Mouse (Mus musculus): Measurements from ENCODE around the gene Plk3. TPM values are rescaled to one million over a fixed set of nuclear protein-coding genes. Genes with fewer than 3 reads are reported as not detected.

The Plk3 gene
- polyA plus RNA-seq, 1 experiment from 2014 or later = 2.0 TPM

- no peak overlapping the region for H3K27ac ChIP-seq
- no peaks in the 10 kb centered on the region for H3K79me2 ChIP-seq (ENCODE audit: inconsistent target)
- no peak overlapping the region for H3K4me3 ChIP-seq (ENCODE audit: inconsistent target)
- H3K36me3 ChIP-seq (ENCODE audit: inconsistent target) = no peaks in the 10 kb centered on the region
- 91% methylated on average over 2 of the region's 2 CpGs for WGBS (ENCODE audit: missing documents)
These were observed 35.1 kb downstream of the Plk3 start for GRCm38 (mm10) chr4:117098764-117099036.

GRCm38 (mm10) chr4:117097969-117098763 is 35.6 kb downstream of the Plk3 start:
- H3K4me3 ChIP-seq (ENCODE audit: inconsistent target) = no peak overlapping the region
- no peaks in the 10 kb centered on the region for H3K79me2 ChIP-seq (ENCODE audit: inconsistent target)
- no peak overlapping the region for H3K27ac ChIP-seq
- 75% methylated on average over 8 of the region's 8 CpGs for WGBS (ENCODE audit: missing documents)
- H3K36me3 ChIP-seq (ENCODE audit: inconsistent target) = no peaks in the 10 kb centered on the region

- Histone ChIP-seq H3K36me3 (ENCODE audit: inconsistent target) (no peaks in the 10 kb centered on the region), H3K4me3 (ENCODE audit: inconsistent target) (no peak overlapping the region), H3K79me2 (ENCODE audit: inconsistent target) (no peaks in the 10 kb centered on the region), H3K27ac (no peak overlapping the region)
- WGBS (ENCODE audit: missing documents) = 38% methylated on average over 5 of the region's 5 CpGs
These were observed 37.1 kb downstream of the Plk3 start for GRCm38 (mm10) chr4:117096666-117097065.

GRCm38 (mm10) chr4:117095551-117096452 is 38.0 kb downstream of the Plk3 start, which contains the start of gene Ptch2:
TSS of gene Ptch2 (plus strand) at chr4:117096075.
- 8% methylated on average over 46 of the region's 50 CpGs for WGBS (ENCODE audit: missing documents)
- H3K36me3 ChIP-seq (ENCODE audit: inconsistent target) = no peaks in the 10 kb centered on the region
- no peaks in the 10 kb centered on the region for H3K79me2 ChIP-seq (ENCODE audit: inconsistent target)
- no peak within 1 kb of the TSS for H3K27ac ChIP-seq
- H3K4me3 ChIP-seq (ENCODE audit: inconsistent target) = no peak within 1 kb of the TSS

- Histone ChIP-seq H3K4me3 (ENCODE audit: inconsistent target) (no peak overlapping the region), H3K79me2 (ENCODE audit: inconsistent target) (no peaks in the 10 kb centered on the region), H3K36me3 (ENCODE audit: inconsistent target) (no peaks in the 10 kb centered on the region), H3K27ac (no peak overlapping the region)
- WGBS (ENCODE audit: missing documents) = 93% methylated on average over 3 of the region's 3 CpGs
These were observed 39.0 kb downstream of the Plk3 start for GRCm38 (mm10) chr4:117094626-117095361.

- Histone ChIP-seq H3K79me2 (ENCODE audit: inconsistent target) (no peaks in the 10 kb centered on the region), H3K27ac (no peak overlapping the region), H3K36me3 (ENCODE audit: inconsistent target) (0 out of 2 replicates have a peak, but pooled peaks cover 5% of the 10 kb centered on the region), H3K4me3 (ENCODE audit: inconsistent target) (no peak overlapping the region)
- WGBS (ENCODE audit: missing documents) = 90% methylated on average over 7 of the region's 7 CpGs
These were observed 43.2 kb downstream of the Plk3 start for GRCm38 (mm10) chr4:117090586-117090985.

GRCm38 (mm10) chr4:117087948-117088640 is 45.7 kb downstream of the Plk3 start:
- Histone ChIP-seq H3K4me3 (ENCODE audit: inconsistent target) (no peak overlapping the region), H3K27ac (no peak overlapping the region), H3K36me3 (ENCODE audit: inconsistent target) (0 out of 2 replicates have a peak, but pooled peaks cover 5% of the 10 kb centered on the region), H3K79me2 (ENCODE audit: inconsistent target) (no peaks in the 10 kb centered on the region)
- 95% methylated on average over 7 of the region's 7 CpGs for WGBS (ENCODE audit: missing documents)

Other genes starting within 250 kb of the Plk3 start
- 15.8 to 37.4 TPM (median 21.5 TPM) in 3 replicates for gene Urod, start 139.6 kb downstream of the Plk3 start, polyA plus RNA-seq (2018)
- 17.8 to 24.0 TPM (median 23.6 TPM) in 3 replicates for gene Hectd3, start 138.6 kb downstream of the Plk3 start, polyA plus RNA-seq (2018)
- 7.4 to 19.3 TPM (median 11.1 TPM) in 3 replicates for gene Eif2b3, start 114.6 kb downstream of the Plk3 start, polyA plus RNA-seq (2018)
- not detected in 3 replicates for gene Ptch2, start 37.9 kb downstream of the Plk3 start, polyA plus RNA-seq (2018)
- 1.5 to 11.4 TPM (median 1.9 TPM) in 3 replicates for gene Btbd19, start 8.2 kb downstream of the Plk3 start, polyA plus RNA-seq (2018)
- 0.68 to 2.6 TPM (median 0.93 TPM) in 3 replicates for gene Tctex1d4, start 7.2 kb downstream of the Plk3 start, polyA plus RNA-seq (2018)
- gene Rps8, start 22.3 kb upstream of the Plk3 start, polyA plus RNA-seq (2018) = 353 to 1,289 TPM (median 973 TPM) in 3 replicates
- 0.26 to 3.5 TPM (median 2.9 TPM) in 3 replicates for gene Kif2c, start 48.7 kb upstream of the Plk3 start, polyA plus RNA-seq (2018)
- 0.20 TPM in 1 of 3 replicates, not detected in the others for gene Tmem53, start 118.0 kb upstream of the Plk3 start, polyA plus RNA-seq (2018)
- not detected in 3 replicates for gene Armh1, start 118.2 kb upstream of the Plk3 start, polyA plus RNA-seq (2018)

Data from macrophage (primary cell).